Mouse (Mus musculus): Measurements from ENCODE around the gene Zfp784.

DNA sequence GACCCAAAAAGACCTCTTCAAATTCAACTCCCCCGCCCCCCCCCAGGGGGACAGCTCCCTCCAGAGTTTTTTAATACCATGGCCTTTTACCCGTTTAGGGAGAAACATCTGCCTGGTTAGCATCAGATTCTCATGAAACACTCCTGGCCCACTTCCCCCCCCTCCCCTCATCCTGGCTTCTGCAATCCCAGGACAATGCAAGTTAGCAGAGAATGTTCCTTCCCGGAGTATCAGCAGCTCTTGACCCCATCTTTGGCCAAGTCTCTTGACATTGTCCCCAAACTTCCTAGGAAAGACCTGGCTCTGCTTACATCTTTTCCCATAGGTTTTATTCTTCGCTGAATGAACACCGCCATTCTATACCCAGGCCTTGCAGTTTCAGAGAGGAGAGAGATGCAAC is 17.0 kb downstream of the Zfp784 start:
- TF ChIP-seq CTCF (IDR thresholded peaks at IDR 0.05; ENCODE audit: insufficient read depth, low read depth, low read length) (no peak), POLR2A (IDR thresholded peaks at IDR 0.05; ENCODE audit: insufficient read depth, low read depth, low read length) (no peak)

All from olfactory bulb, adult 2 months (tissue).